Mouse (Mus musculus): ENCODE data around the gene Guca1b.
"Not testable (repeated sequence)": the region's sequence is repeated elsewhere in the genome, so short reads cannot be mapped to it uniquely, and the experiment has no call there.

DNA sequence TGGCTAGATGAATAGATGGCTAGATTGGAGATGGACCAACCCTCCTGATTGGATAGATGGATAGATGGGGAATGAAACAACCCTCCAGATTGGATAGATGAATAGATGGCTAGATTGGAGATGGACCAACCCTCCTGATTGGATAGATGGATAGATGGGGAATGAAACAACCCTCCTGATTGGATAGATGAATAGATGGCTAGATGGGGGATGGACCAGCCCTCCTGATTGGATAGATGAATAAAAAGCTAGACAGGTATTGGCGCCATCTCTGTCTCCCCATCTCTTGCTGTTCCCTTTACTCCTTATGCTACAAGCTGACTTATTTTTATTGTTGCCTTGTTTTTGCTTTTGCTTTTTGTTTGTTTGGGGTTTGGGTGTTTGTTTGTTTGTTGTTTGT is 37.4 kb downstream of the Guca1b start:
- not testable (repeated sequence) for TF ChIP-seq CTCF (IDR thresholded peaks at IDR 0.05; ENCODE audit: control insufficient read depth, insufficient read depth, insufficient replicate concordance, low read depth, low read length); POLR2A (IDR thresholded peaks at IDR 0.05; ENCODE audit: control insufficient read depth, low read depth, low read length)

Measured in testis, adult 2 months (tissue).